Mouse (Mus musculus): ENCODE measurements around the gene Zfpm1.

GRCm38 (mm10) chr8:122342806-122343209 is 60.9 kb downstream of the Zfpm1 start:
- no peak for TF ChIP-seq CTCF (IDR thresholded peaks at IDR 0.05; ENCODE audit: low read depth, low read length)
- no peak for TF ChIP-seq POLR2A (IDR thresholded peaks at IDR 0.05; ENCODE audit: extremely low read depth, insufficient read depth, low read length)

Measured in liver, adult 2 months (tissue).